Mouse (Mus musculus) stomach, embryonic 14.5 days (tissue): ENCODE measurements around the gene Ccdc158. TPM values are rescaled to one million over a fixed set of nuclear protein-coding genes. Genes with fewer than 3 reads are reported as not detected.
A peak's percentile ranks its signal among the peaks of the same experiment; 100 is the strongest.

ENCODE experiments used
- ATAC-seq: fragments of 200-750 bp; cut with Nextera tagmentation; 2 replicates; pipeline ENCODE4 v1.8.0; 2017; ENCODE audit warnings: low read depth, moderate TSS enrichment; ENCODE audit not compliant: insufficient number of reproducible peaks, insufficient read depth, low FRiP score
- H3K27ac ChIP-seq: fragments of 300-500 bp; sonication (generic); 2 replicates; pipeline ENCODE4 v1.5.1; 2014; ENCODE audit warnings: mild to moderate bottlenecking, low read length, moderate library complexity, mixed read lengths
- H3K27me3 ChIP-seq: fragments of 300-500 bp; sonication (generic); 2 replicates; pipeline ENCODE4 v1.6.1; 2014; ENCODE audit warnings: low read length, control low read depth, mixed read lengths; ENCODE audit not compliant: control insufficient read depth, insufficient read depth
- H3K36me3 ChIP-seq: fragments of 300-500 bp; sonication (generic); 2 replicates; pipeline ENCODE4 v1.6.1; 2014; ENCODE audit warnings: mild to moderate bottlenecking, control low read depth, low read length, moderate library complexity, mixed read lengths; ENCODE audit not compliant: control insufficient read depth, insufficient read depth
- H3K4me1 ChIP-seq: fragments of 300-500 bp; sonication (generic); 2 replicates; pipeline ENCODE4 v1.6.1; 2014; ENCODE audit warnings: low read length, control low read depth, mixed read lengths; ENCODE audit not compliant: control insufficient read depth, insufficient read depth
- H3K4me2 ChIP-seq: fragments of 300-500 bp; sonication (generic); replicated peaks from 2 replicates; pipeline ENCODE4 v1.6.1; 2014; ENCODE audit warnings: low read depth, low read length, control low read depth
- H3K4me3 ChIP-seq: fragments of 300-500 bp; sonication (generic); 2 replicates; pipeline ENCODE4 v1.5.1; 2014; ENCODE audit warnings: low read depth, low read length, control low read depth
- H3K9ac ChIP-seq: fragments of 300-500 bp; sonication (generic); replicated peaks from 2 replicates; pipeline ENCODE4 v1.6.1; 2014; ENCODE audit warnings: low read depth, mild to moderate bottlenecking, control low read depth, low read length, moderate library complexity, mixed read lengths
- H3K9me3 ChIP-seq: fragments of 300-500 bp; sonication (generic); 2 replicates; pipeline ENCODE4 v1.6.1; 2016; ENCODE audit warnings: low read depth, low read length, control low read depth; ENCODE audit not compliant: control insufficient read depth
- WGBS: fragments of 180-500 bp; shearing (Covaris S2); extraction: QIAGEN DNeasy Blood & Tissue Kit; methylation state at CpG from one replicate; pipeline ENCODE4 v1.1.7; 2014; 5-methylcytosine and 5-hydroxymethylcytosine counted together
- polyA plus RNA-seq: library from polyadenylated mRNA; unstranded; fragments of >200 nt; fragmentation: Nextera tagmentation; extraction: Ambion mirVana; gene quantifications from 2 replicates; pipeline ENCODE4 v1.2.1, GENCODE M21; 2014

Ccdc158 gene
- polyA plus RNA-seq, 1 experiment from 2014 or later: 1.1 TPM

DNA sequence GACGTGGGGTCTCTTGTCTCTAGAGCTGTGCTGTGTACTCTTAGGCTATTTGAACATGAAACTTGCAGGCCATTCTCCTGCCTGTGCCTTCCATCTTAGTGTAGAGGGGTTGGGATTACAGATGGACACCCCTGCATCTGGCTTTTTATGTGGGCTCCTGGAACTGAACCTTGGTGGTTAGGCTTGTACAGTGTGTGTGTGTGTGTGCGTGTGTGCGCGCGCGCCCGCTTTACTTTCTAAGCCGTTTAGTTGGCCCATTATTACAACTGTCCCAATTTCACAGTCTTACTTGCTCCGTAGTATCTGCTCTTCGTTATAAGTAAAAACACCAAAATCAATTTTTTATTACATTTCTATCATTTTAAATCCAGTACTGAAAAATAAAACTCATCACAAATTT, 6.8 kb upstream of the Ccdc158 start:
- Histone ChIP-seq H3K9me3 (no peaks in the 10 kb centered on the region), H3K4me3 (no peak overlapping the region), H3K27me3 (no peaks in the 10 kb centered on the region), H3K9ac (no peak overlapping the region), H3K36me3 (no peaks in the 10 kb centered on the region), H3K27ac (no peak overlapping the region), H3K4me1 (no peaks in the 10 kb centered on the region), H3K4me2 (no peak overlapping the region)
- WGBS: 92% methylated on average over 10 of the region's 10 CpGs
- ATAC-seq: no peak

- no peak overlapping the region for H3K9ac ChIP-seq
- H3K27ac ChIP-seq: no peak overlapping the region
- no peak overlapping the region for H3K4me3 ChIP-seq
- no peaks in the 10 kb centered on the region for H3K4me1 ChIP-seq
- no peaks in the 10 kb centered on the region for H3K27me3 ChIP-seq
- no peaks in the 10 kb centered on the region for H3K36me3 ChIP-seq
- WGBS: 25% methylated on average over 4 of the region's 4 CpGs
- ATAC-seq: no peak
- H3K4me2 ChIP-seq: no peak overlapping the region
- H3K9me3 ChIP-seq: no peaks in the 10 kb centered on the region
Measured at GRCm38 (mm10) chr5:92679441-92679840, 4.4 kb upstream of the Ccdc158 start.

DNA sequence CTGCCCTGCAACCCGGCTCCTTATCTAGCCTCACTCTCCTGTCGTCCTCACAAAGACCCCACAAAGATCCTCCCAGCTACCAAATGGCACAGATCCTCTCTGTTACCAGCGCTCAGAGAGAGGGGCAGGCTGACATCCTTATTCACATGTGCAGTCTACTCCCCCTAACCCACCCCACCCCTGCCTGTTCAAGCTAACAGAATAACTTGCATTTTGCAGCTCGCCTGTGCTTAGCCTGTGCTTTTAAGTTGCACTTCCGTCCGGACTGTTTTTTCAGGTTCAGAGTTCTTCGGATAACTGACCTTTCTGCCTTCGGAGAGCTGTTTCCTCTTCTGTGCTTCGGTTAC, 476 bp upstream of the Ccdc158 start:
- no peak for ATAC-seq
- no peak overlapping the region; the same call in 1 of the 2 replicates for H3K9ac ChIP-seq
- no peaks in the 10 kb centered on the region for H3K36me3 ChIP-seq
- no peaks in the 10 kb centered on the region for H3K27me3 ChIP-seq
- no peak overlapping the region for H3K27ac ChIP-seq
- peak overlapping the region; percentile 84 for H3K4me2 ChIP-seq
- no peaks in the 10 kb centered on the region for H3K9me3 ChIP-seq
- H3K4me1 ChIP-seq: no peaks in the 10 kb centered on the region
- under 1% methylated on average over 9 of the region's 9 CpGs for WGBS
- H3K4me3 ChIP-seq: peak overlapping the region; percentile 41

GRCm38 (mm10) chr5:92666860-92667259, 8.2 kb downstream of the Ccdc158 start:
- Histone ChIP-seq H3K27me3 (no peaks in the 10 kb centered on the region), H3K27ac (no peak overlapping the region), H3K36me3 (no peaks in the 10 kb centered on the region), H3K9me3 (no peaks in the 10 kb centered on the region), H3K4me3 (no peak overlapping the region), H3K4me1 (no peaks in the 10 kb centered on the region), H3K9ac (no peak overlapping the region), H3K4me2 (no peak overlapping the region)
- no peak for ATAC-seq
- 79% methylated on average over 5 of the region's 5 CpGs for WGBS

GRCm38 (mm10) chr5:92664321-92664720, 10.8 kb downstream of the Ccdc158 start:
- H3K27me3 ChIP-seq: no peaks in the 10 kb centered on the region
- no peaks in the 10 kb centered on the region for H3K9me3 ChIP-seq
- H3K4me2 ChIP-seq: no peak overlapping the region
- H3K4me1 ChIP-seq: no peaks in the 10 kb centered on the region
- H3K36me3 ChIP-seq: no peaks in the 10 kb centered on the region
- WGBS: 57% methylated on average over 2 of the region's 2 CpGs
- no peak overlapping the region for H3K27ac ChIP-seq
- H3K4me3 ChIP-seq: no peak overlapping the region
- H3K9ac ChIP-seq: no peak overlapping the region
- ATAC-seq: no peak

GRCm38 (mm10) chr5:92656256-92656655, 18.8 kb downstream of the Ccdc158 start:
- no peaks in the 10 kb centered on the region for H3K27me3 ChIP-seq
- H3K36me3 ChIP-seq: no peaks in the 10 kb centered on the region
- H3K4me2 ChIP-seq: no peak overlapping the region
- no peak overlapping the region for H3K4me3 ChIP-seq
- ATAC-seq: no peak
- no peak overlapping the region for H3K27ac ChIP-seq
- H3K9ac ChIP-seq: no peak overlapping the region
- WGBS: 9% methylated on average over 1 of the region's 1 CpGs
- no peaks in the 10 kb centered on the region for H3K9me3 ChIP-seq
- H3K4me1 ChIP-seq: no peaks in the 10 kb centered on the region

DNA sequence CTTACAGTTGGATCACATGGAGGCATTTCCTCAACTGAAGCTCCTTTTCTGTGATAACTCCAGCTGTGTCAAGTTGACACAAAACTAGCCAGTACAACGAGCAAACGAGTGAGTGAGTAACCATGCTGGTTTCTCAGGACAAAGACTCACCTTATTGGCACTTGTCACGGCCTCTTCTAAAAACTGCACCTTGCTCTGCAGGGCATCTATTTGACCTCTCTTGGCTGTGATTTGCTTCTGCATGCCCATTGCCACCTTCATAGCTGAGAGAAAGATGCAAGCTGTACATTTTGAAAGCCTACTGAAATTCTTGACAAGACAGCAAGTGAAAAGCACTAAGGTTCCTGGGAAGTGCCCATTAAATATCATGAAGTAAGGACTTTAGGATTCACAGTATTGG, 34.2 kb downstream of the Ccdc158 start:
- Histone ChIP-seq H3K4me1 (no peaks in the 10 kb centered on the region), H3K27me3 (no peaks in the 10 kb centered on the region), H3K36me3 (no peaks in the 10 kb centered on the region), H3K9ac (no peak overlapping the region), H3K27ac (no peak overlapping the region), H3K4me2 (no peak overlapping the region), H3K9me3 (no peaks in the 10 kb centered on the region), H3K4me3 (no peak overlapping the region)
- ATAC-seq: no peak
- 80% methylated on average over 3 of the region's 3 CpGs for WGBS

GRCm38 (mm10) chr5:92635891-92636290, 39.2 kb downstream of the Ccdc158 start:
- H3K9me3 ChIP-seq: no peaks in the 10 kb centered on the region
- ATAC-seq: no peak
- H3K36me3 ChIP-seq: no peaks in the 10 kb centered on the region
- WGBS: 84% methylated on average over 5 of the region's 5 CpGs
- H3K9ac ChIP-seq: no peak overlapping the region
- H3K27me3 ChIP-seq: no peaks in the 10 kb centered on the region
- H3K4me2 ChIP-seq: no peak overlapping the region
- no peaks in the 10 kb centered on the region for H3K4me1 ChIP-seq
- no peak overlapping the region for H3K27ac ChIP-seq
- no peak overlapping the region for H3K4me3 ChIP-seq

DNA sequence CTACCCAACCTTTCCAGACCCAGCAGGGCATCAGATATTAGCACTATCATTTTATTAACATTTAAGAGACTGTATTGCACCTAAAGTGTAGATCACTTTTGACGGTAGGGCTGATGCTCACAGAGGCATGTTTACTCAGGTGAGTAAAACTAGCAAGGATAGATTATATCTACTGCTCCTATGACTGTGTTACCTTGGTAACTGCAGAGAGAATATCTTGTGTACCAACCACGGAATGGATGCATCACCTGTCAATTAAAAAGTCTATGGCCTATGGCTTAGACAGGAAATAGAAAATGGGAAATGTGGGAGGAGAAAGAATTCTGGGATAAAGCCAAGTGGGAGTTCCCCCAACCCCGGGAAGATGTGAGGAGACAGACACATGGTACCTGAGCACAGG, 40.2 kb downstream of the Ccdc158 start:
- WGBS: 64% methylated on average over 3 of the region's 3 CpGs
- H3K9ac ChIP-seq: no peak overlapping the region
- no peaks in the 10 kb centered on the region for H3K4me1 ChIP-seq
- no peak for ATAC-seq
- H3K4me3 ChIP-seq: no peak overlapping the region
- H3K36me3 ChIP-seq: no peaks in the 10 kb centered on the region
- H3K4me2 ChIP-seq: no peak overlapping the region
- H3K9me3 ChIP-seq: no peaks in the 10 kb centered on the region
- no peak overlapping the region for H3K27ac ChIP-seq
- H3K27me3 ChIP-seq: no peaks in the 10 kb centered on the region
